ENCODE assay signal across 28 mouse cellular contexts in genomic region chr8:8536626-8537025, GRCm38 (mm10).
"Had no signal": no experiment of that assay in that cellular context is flagged by ENCODE, and none has a peak within 500 bp of the region (broad histone marks: within the 10 kb centered on the region; RNA-seq: fewer than 3 reads in every experiment).

No protein-coding gene starts in this region.

- DNase-seq: cerebellum, adult 18-20 months; cerebellum, adult 2 months; cerebellum, adult 8-10 months; cerebellum, adult 9-10 months; cerebellum, adult 9-11 months; cerebellum, postnatal 10 days; cerebellum, postnatal 14 days; cerebellum, postnatal 25 days; cerebellum, postnatal 36 days; embryo, embryonic 11 days; forebrain, postnatal 0 days; gastrocnemius, adult 2 months; gastrocnemius, postnatal 10 days; gastrocnemius, postnatal 14 days; gastrocnemius, postnatal 25 days; gastrocnemius, postnatal 36 days; heart, adult 11 months had no signal

- H3K27me3 ChIP-seq: embryonic facial prominence, embryonic 12.5 days; embryonic facial prominence, embryonic 13.5 days; embryonic facial prominence, embryonic 15.5 days; forebrain, embryonic 13.5 days; forebrain, embryonic 15.5 days had no signal

- H3K4me1 ChIP-seq: embryonic facial prominence, embryonic 10.5 days; embryonic facial prominence, embryonic 12.5 days; embryonic facial prominence, embryonic 15.5 days; forebrain, embryonic 12.5 days had no signal

- H3K27ac ChIP-seq: embryonic facial prominence, embryonic 10.5 days; embryonic facial prominence, embryonic 12.5 days; embryonic facial prominence, embryonic 13.5 days; embryonic facial prominence, embryonic 15.5 days; forebrain, embryonic 10.5 days; forebrain, embryonic 12.5 days; forebrain, embryonic 13.5 days; forebrain, embryonic 15.5 days; gastrocnemius, adult 2 months had no signal

- ATAC-seq: forebrain, embryonic 13.5 days; forebrain, embryonic 14.5 days; forebrain, embryonic 15.5 days; forebrain, embryonic 16.5 days; forebrain, postnatal 0 days had no signal

- H3K36me3 ChIP-seq: embryonic facial prominence, embryonic 10.5 days; embryonic facial prominence, embryonic 12.5 days; embryonic facial prominence, embryonic 13.5 days; embryonic facial prominence, embryonic 15.5 days; forebrain, embryonic 10.5 days; forebrain, embryonic 12.5 days; forebrain, embryonic 15.5 days had no signal

- H3K9me3 ChIP-seq: embryonic facial prominence, embryonic 10.5 days; embryonic facial prominence, embryonic 12.5 days; embryonic facial prominence, embryonic 13.5 days; embryonic facial prominence, embryonic 15.5 days; forebrain, embryonic 10.5 days; forebrain, embryonic 12.5 days; forebrain, embryonic 13.5 days; forebrain, embryonic 15.5 days had no signal

- H3K9ac ChIP-seq: embryonic facial prominence, embryonic 12.5 days; embryonic facial prominence, embryonic 13.5 days; embryonic facial prominence, embryonic 15.5 days; forebrain, embryonic 12.5 days; forebrain, embryonic 13.5 days; forebrain, embryonic 15.5 days; forebrain, postnatal 0 days had no signal

- H3K4me3 ChIP-seq: embryonic facial prominence, embryonic 10.5 days; embryonic facial prominence, embryonic 12.5 days; embryonic facial prominence, embryonic 13.5 days; embryonic facial prominence, embryonic 15.5 days; erythroblast, embryonic 14.5 days; forebrain, embryonic 10.5 days; forebrain, embryonic 12.5 days; forebrain, embryonic 13.5 days; forebrain, embryonic 15.5 days; gastrocnemius, adult 2 months had no signal

- H3K4me2 ChIP-seq: embryonic facial prominence, embryonic 12.5 days; embryonic facial prominence, embryonic 13.5 days; embryonic facial prominence, embryonic 15.5 days; forebrain, embryonic 12.5 days; forebrain, embryonic 13.5 days; forebrain, embryonic 15.5 days had no signal
